Mouse (Mus musculus) kidney, embryonic 14.5 days (tissue): ENCODE results near the gene Cby1. TPM values are rescaled to one million over a fixed set of nuclear protein-coding genes. Genes with fewer than 3 reads are reported as not detected.

Experiments used
- ATAC-seq: fragments of 200-750 bp; cut with Nextera tagmentation; 2 replicates; pipeline ENCODE4 v1.8.0; 2017; ENCODE audit warnings: moderate number of reproducible peaks, mild to moderate bottlenecking, moderate TSS enrichment, moderate library complexity; ENCODE audit not compliant: low FRiP score, low TSS enrichment
- H3K27ac ChIP-seq: fragments of 300-500 bp; sonication (generic); 2 replicates; pipeline ENCODE4 v1.5.1; 2014; ENCODE audit warnings: low read depth, mild to moderate bottlenecking, low read length, moderate library complexity, mixed read lengths
- H3K27me3 ChIP-seq: fragments of 300-500 bp; sonication (generic); 2 replicates; pipeline ENCODE4 v1.6.1; 2014; ENCODE audit warnings: mild to moderate bottlenecking, low read length; ENCODE audit not compliant: control insufficient read depth, insufficient read depth
- H3K36me3 ChIP-seq: fragments of 300-500 bp; sonication (generic); 2 replicates; pipeline ENCODE4 v1.6.1; 2014; ENCODE audit warnings: low read length, mixed read lengths; ENCODE audit not compliant: control insufficient read depth, insufficient read depth
- H3K4me1 ChIP-seq: fragments of 300-500 bp; sonication (generic); 2 replicates; pipeline ENCODE4 v1.6.1; 2014; ENCODE audit warnings: low read length, mixed read lengths; ENCODE audit not compliant: control insufficient read depth, insufficient read depth
- H3K4me2 ChIP-seq: fragments of 300-500 bp; sonication (generic); replicated peaks from 2 replicates; pipeline ENCODE4 v1.6.1; 2014; ENCODE audit warnings: low read depth, mild to moderate bottlenecking, low read length
- H3K4me3 ChIP-seq: fragments of 300-500 bp; sonication (generic); 2 replicates; pipeline ENCODE4 v1.5.1; 2014; ENCODE audit warnings: mild to moderate bottlenecking, low read length
- H3K9ac ChIP-seq: fragments of 300-500 bp; sonication (generic); 2 replicates; pipeline ENCODE4 v1.6.1; 2014; ENCODE audit warnings: low read depth, mild to moderate bottlenecking, low read length, moderate library complexity
- H3K9me3 ChIP-seq: fragments of 300-500 bp; sonication (generic); 2 replicates; pipeline ENCODE4 v1.6.1; 2016; ENCODE audit warnings: low read length; ENCODE audit not compliant: control insufficient read depth
- WGBS: fragments of 180-500 bp; shearing (Covaris S2); extraction: QIAGEN DNeasy Blood & Tissue Kit; methylation state at CpG from one replicate; pipeline ENCODE4 v1.1.7; 2014; 5-methylcytosine and 5-hydroxymethylcytosine counted together
- polyA plus RNA-seq: library from polyadenylated mRNA; unstranded; fragments of >200 nt; fragmentation: Nextera tagmentation; extraction: Ambion mirVana; gene quantifications from 2 replicates; pipeline ENCODE4 v1.2.1, GENCODE M21; 2014

The Cby1 gene
- polyA plus RNA-seq, 1 experiment from 2014 or later, result 52.4 TPM

- WGBS, result 61% methylated on average over 11 of the region's 12 CpGs
- no peak overlapping the region for H3K9ac ChIP-seq
- 0 out of 2 replicates have a peak, but pooled peaks cover 2% of the 10 kb centered on the region for H3K36me3 ChIP-seq
- no peak overlapping the region for H3K4me3 ChIP-seq
- no peak overlapping the region for H3K27ac ChIP-seq
- no peak for ATAC-seq
- H3K27me3 ChIP-seq, result no peaks in the 10 kb centered on the region
- H3K9me3 ChIP-seq, result no peaks in the 10 kb centered on the region
- no peak overlapping the region for H3K4me2 ChIP-seq
- H3K4me1 ChIP-seq, result no peaks in the 10 kb centered on the region
These were observed 17.7 kb upstream of the Cby1 start for GRCm38 (mm10) chr15:79641135-79641817.

- no peaks in the 10 kb centered on the region for H3K27me3 ChIP-seq
- no peak overlapping the region for H3K4me3 ChIP-seq
- H3K9me3 ChIP-seq, result no peaks in the 10 kb centered on the region
- no peak overlapping the region for H3K9ac ChIP-seq
- H3K4me2 ChIP-seq, result no peak overlapping the region
- ATAC-seq, result no peak
- no peaks in the 10 kb centered on the region for H3K4me1 ChIP-seq
- no peaks in the 10 kb centered on the region; the same call in 1 of the 2 replicates for H3K36me3 ChIP-seq
- 88% methylated on average over 2 of the region's 2 CpGs for WGBS
- H3K27ac ChIP-seq, result no peak overlapping the region
These were observed 13.5 kb upstream of the Cby1 start for GRCm38 (mm10) chr15:79645483-79645882.

GRCm38 (mm10) chr15:79648130-79648529 is 10.9 kb upstream of the Cby1 start:
- ATAC-seq, result no peak
- 85% methylated on average over 12 of the region's 12 CpGs for WGBS
- Histone ChIP-seq H3K9ac (no peak overlapping the region), H3K4me2 (no peak overlapping the region), H3K27ac (no peak overlapping the region), H3K9me3 (no peaks in the 10 kb centered on the region), H3K36me3 (no peaks in the 10 kb centered on the region; the same call in 1 of the 2 replicates), H3K27me3 (no peaks in the 10 kb centered on the region), H3K4me3 (no peak overlapping the region), H3K4me1 (no peaks in the 10 kb centered on the region)

DNA sequence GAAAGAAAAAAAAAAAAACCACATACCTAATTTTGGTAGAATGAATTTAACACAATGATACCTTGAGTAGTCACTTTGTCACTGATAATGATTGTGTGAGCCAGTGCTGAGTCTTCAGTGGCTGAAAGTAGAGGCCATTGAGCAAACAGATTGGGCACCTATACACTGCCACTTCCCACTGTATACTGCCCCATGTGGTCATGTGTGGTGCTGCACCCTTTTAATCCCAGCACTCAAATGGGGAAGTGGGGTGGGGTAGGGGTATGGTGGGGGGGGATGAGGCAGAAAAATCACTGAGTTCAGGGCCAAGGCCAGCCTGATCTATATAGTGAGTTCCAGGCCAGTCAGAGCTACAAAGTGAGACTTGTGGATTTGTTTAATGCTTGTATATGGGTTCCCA is 8.4 kb upstream of the Cby1 start:
- Histone ChIP-seq H3K4me1 (no peaks in the 10 kb centered on the region), H3K4me2 (no peak overlapping the region), H3K27me3 (no peaks in the 10 kb centered on the region), H3K9ac (no peak overlapping the region), H3K4me3 (no peak overlapping the region), H3K9me3 (no peaks in the 10 kb centered on the region), H3K27ac (no peak overlapping the region), H3K36me3 (no peaks in the 10 kb centered on the region; the same call in 1 of the 2 replicates)
- peak; percentile 55; the same call in 1 of the 2 replicates for ATAC-seq

- H3K9me3 ChIP-seq, result no peaks in the 10 kb centered on the region
- 81% methylated on average over 4 of the region's 4 CpGs for WGBS
These were observed 7.5 kb upstream of the Cby1 start for GRCm38 (mm10) chr15:79651481-79651880.

DNA sequence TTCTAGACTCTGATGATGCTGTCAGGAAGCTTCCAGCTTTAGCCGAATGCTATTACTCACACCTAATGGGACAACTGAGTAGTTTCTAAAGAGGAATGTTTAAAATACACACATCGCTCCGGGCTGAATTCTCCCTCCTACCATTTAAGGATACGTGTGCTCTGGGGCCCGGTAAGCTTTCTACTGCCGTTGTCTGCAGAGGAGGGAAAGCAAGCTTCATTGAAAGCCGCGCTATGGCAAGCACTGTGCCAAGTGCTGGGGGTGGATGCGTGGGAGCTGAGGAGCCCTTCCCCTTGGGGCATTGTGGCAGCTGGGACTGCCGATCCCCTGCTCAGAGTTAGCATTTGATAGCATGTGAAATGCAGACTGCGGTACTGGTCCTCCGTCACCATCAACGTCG is 2.5 kb upstream of the Cby1 start:
- Histone ChIP-seq H3K4me2 (no peak overlapping the region), H3K4me1 (peaks cover 4% of the 10 kb centered on the region), H3K9ac (no peak overlapping the region), H3K4me3 (no peak overlapping the region), H3K27ac (no peak overlapping the region), H3K9me3 (no peaks in the 10 kb centered on the region), H3K36me3 (no peaks in the 10 kb centered on the region), H3K27me3 (no peaks in the 10 kb centered on the region)
- 93% methylated on average over 14 of the region's 14 CpGs for WGBS
- no peak for ATAC-seq

More at GRCm38 (mm10) chr15:79651481-79651880, 7.5 kb upstream of the Cby1 start:
- H3K9ac ChIP-seq, result no peak overlapping the region
- no peak overlapping the region for H3K4me2 ChIP-seq
- H3K4me3 ChIP-seq, result no peak overlapping the region
- no peak overlapping the region for H3K27ac ChIP-seq
- no peaks in the 10 kb centered on the region; the same call in 1 of the 2 replicates for H3K36me3 ChIP-seq
- no peak for ATAC-seq
- H3K4me1 ChIP-seq, result no peaks in the 10 kb centered on the region
- H3K27me3 ChIP-seq, result no peaks in the 10 kb centered on the region

DNA sequence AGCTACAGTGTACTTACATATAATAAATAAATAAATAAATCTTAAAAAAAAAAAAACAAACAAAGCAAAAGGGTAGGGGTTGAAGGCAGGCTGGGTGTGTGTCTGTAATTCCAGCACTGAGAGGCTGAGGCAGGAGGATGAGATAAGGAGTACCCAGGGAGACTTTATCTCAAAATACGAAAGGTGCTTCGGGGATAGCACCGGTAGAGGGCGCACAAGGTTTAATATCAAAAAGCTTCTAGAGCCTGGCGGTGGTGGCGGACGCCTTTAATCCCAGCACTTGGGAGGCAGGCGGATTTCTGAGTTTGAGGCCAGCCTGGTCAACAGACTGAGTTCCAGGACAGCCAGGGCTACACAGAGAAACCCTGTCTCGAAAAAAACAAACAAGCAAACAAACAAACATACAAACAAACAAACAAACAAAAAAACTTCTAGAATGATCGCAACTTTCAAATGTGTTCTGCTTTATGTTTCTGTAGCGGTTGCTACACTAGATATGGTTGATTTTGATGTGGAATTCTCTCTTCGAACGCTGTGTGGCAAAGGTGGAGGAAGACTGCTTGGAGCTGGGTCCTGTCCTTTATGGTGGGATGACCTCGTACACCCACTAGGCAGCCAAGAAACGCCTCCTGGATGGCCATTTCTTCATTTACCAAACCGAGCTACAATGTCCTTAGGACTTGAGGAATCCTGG is 1.0 kb upstream of the Cby1 start:
- Histone ChIP-seq H3K9ac (peak overlapping the region; percentile 72), H3K27me3 (no peaks in the 10 kb centered on the region), H3K4me3 (peak overlapping the region; percentile 67), H3K4me2 (peak overlapping the region; percentile 84), H3K27ac (peak overlapping the region; percentile 90), H3K4me1 (peaks cover 4% of the 10 kb centered on the region), H3K36me3 (no peaks in the 10 kb centered on the region; the same call in 1 of the 2 replicates), H3K9me3 (no peaks in the 10 kb centered on the region)
- ATAC-seq, result peak; percentile 30
- 5% methylated on average over 16 of the region's 16 CpGs for WGBS

DNA sequence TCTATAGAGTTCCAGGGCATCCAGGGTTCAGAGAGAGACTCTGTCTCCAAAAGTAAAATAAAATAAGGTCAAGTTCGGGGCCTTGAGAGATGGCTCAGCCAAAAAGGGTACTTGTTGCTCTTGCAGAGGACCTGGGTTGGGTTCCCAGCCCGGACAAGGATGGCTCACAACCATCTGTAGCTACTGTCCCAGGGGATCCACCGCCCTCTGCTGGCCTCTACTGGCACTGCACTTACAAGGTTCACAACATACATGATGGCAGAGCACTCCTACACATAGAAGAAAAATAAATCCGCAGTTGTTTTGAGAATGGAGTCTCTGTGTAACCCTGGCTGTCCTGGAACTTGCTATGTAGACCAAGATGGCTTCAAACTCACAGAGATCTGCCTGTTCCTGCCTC is 2.9 kb downstream of the Cby1 start:
- H3K4me3 ChIP-seq, result no peak overlapping the region
- no peak overlapping the region for H3K4me2 ChIP-seq
- H3K4me1 ChIP-seq, result peaks cover 4% of the 10 kb centered on the region
- no peaks in the 10 kb centered on the region for H3K27me3 ChIP-seq
- peaks cover 12% of the 10 kb centered on the region for H3K36me3 ChIP-seq
- ATAC-seq, result no peak
- H3K27ac ChIP-seq, result no peak overlapping the region
- no peaks in the 10 kb centered on the region for H3K9me3 ChIP-seq
- 71% methylated on average over 4 of the region's 4 CpGs for WGBS
- H3K9ac ChIP-seq, result no peak overlapping the region

DNA sequence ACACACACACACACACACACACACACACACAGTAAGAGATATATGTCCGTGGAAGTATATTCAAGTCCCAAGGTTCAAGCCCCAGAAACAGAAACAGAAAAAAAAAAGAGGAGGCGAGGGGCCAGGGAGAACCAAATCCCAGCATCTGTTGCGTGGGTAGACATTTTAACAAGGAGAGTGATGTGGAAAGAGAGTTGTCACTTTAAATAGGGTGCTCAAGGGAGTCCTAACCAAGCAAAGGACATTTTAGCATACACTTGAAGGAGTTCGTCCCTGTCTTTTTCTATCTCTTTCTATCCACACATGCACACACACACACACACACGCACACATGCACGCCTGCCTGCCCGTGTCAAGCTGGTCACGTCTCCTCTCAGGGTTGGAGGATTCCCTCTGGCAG is 5.7 kb downstream of the Cby1 start:
- WGBS, result 91% methylated on average over 8 of the region's 8 CpGs
- no peak overlapping the region for H3K4me2 ChIP-seq
- H3K9ac ChIP-seq, result no peak overlapping the region
- no peak for ATAC-seq
- no peaks in the 10 kb centered on the region for H3K27me3 ChIP-seq
- no peak overlapping the region for H3K27ac ChIP-seq
- no peak overlapping the region for H3K4me3 ChIP-seq
- no peaks in the 10 kb centered on the region for H3K9me3 ChIP-seq
- peaks cover 2% of the 10 kb centered on the region for H3K4me1 ChIP-seq
- H3K36me3 ChIP-seq, result peaks cover 14% of the 10 kb centered on the region
